Mouse (Mus musculus) ES-Bruce4 (cell line): Measurements from ENCODE around the gene Ank3.

Experiments
- CTCF ChIP-seq: IDR thresholded peaks from one replicate; pipeline ENCODE4 v1.8.1; 2011; ENCODE audit warnings: low read depth, low read length
- POLR2A ChIP-seq: IDR thresholded peaks from one replicate; pipeline ENCODE4 v1.8.1; 2011; ENCODE audit warnings: low read length; ENCODE audit not compliant: insufficient read depth

- TF ChIP-seq CTCF (peak; percentile 59), POLR2A (no peak)
Observed at GRCm38 (mm10) chr10:69852366-69853091, 454.0 kb downstream of the Ank3 start.
